In the genomic region with DNA sequence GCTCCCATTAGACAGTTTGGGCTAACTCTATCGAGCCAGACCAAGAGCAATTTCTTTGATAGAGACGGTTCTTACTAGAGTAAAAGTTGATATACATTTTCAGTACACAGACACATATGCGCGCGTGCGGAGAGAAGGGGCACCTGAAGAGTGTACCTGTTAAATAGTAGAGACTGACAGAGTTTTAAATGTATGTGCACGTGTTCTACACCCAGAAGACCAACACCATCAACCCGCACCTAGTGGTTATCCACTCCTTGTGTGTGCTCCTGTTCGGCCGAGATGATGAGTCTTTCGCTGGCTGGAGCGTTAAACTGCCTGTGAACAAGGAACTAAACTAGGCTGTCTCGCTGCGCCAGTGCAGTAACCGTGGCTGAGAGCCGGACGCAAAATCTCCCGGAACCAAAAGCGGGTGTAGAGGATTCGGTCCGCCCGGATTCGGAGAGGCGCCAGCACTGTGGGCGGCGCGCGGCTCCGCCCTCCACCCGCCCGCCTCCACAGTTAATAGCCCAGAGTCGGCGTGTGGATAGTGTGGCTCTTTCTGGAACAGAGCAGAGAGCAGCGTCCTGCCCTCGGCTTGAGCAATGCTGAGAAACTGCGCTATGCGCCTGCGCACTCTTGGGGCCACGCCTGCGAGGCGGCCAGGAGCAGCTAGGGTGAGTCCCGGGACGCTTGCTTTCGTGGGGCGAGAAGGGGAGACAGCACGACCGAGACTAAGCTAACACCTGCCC, we compare ENCODE assay signal across 8 mouse cellular contexts. TPM values are rescaled to one million over a fixed set of nuclear protein-coding genes. Genes with fewer than 3 reads are reported as not detected.
DNase-seq lines count a peak whose midpoint lies in the region; ATAC-seq lines count a peak whose summit lies in the region.

Gene Them4 (plus strand): TSS at position 457 of the 731 bp plus-strand sequence.

- DNase-seq in MEL-GATA-1-ER (ENCODE audit: extremely low read depth, low read depth) = peak; percentile 70
- DNase-seq in cerebellum, adult 8-10 months = peak; percentile 95
- DNase-seq in forelimb bud, embryonic 11.5 days (ENCODE audit: low read depth, low spot score) = peak; percentile 94
- DNase-seq in layer of hippocampus, adult 9-10 months (ENCODE audit: low spot score) = peak; percentile 76
- DNase-seq in ovary, postnatal 10 days (ENCODE audit: low spot score) = peak; percentile 88
- DNase-seq in thymus, postnatal 10 days (ENCODE audit: low spot score in 2 of 2) = peak; percentile 77 to 85

- 2% methylated on average over 47 of the region's 47 CpGs for WGBS in lung, embryonic 16.5 days

- peak within 1 kb of the TSS; percentile 67 for H3K4me3 ChIP-seq in lung, embryonic 16.5 days (ENCODE audit: low read length)

- peak; percentile 97 to 98 for ATAC-seq in hematopoietic stem cell, adult 5-6 weeks (replicated peaks in 1 of 2; ENCODE audit: insufficient read depth in 1 of 2, low FRiP score in 2 of 2, low TSS enrichment in 1 of 2, low read depth in 1 of 2, poor library complexity in 2 of 2, severe bottlenecking in 2 of 2)
- peak; percentile 100 for ATAC-seq in lung, embryonic 16.5 days (ENCODE audit: low read depth)

- H3K27ac ChIP-seq in lung, embryonic 16.5 days (ENCODE audit: low read length) = peak within 1 kb of the TSS; percentile 84

- peak within 1 kb of the TSS; percentile 80 for H3K4me2 ChIP-seq in lung, embryonic 16.5 days (ENCODE audit: low read depth, low read length)

- H3K36me3 ChIP-seq in lung, embryonic 16.5 days (ENCODE audit: control insufficient read depth, insufficient read depth, low read length) = no peaks in the 10 kb centered on the region

- H3K9me3 ChIP-seq in lung, embryonic 16.5 days (ENCODE audit: control insufficient read depth, low read length) = no peaks in the 10 kb centered on the region

- H3K9ac ChIP-seq in lung, embryonic 16.5 days (ENCODE audit: low read length) = peak within 1 kb of the TSS; percentile 71

- H3K27me3 ChIP-seq in lung, embryonic 16.5 days (ENCODE audit: control insufficient read depth, insufficient read depth, low read depth, low read length) = no peaks in the 10 kb centered on the region

- H3K4me1 ChIP-seq in lung, embryonic 16.5 days (replicated peaks; ENCODE audit: control insufficient read depth, insufficient read depth, low read length) = peaks cover 8% of the 10 kb centered on the region; the same call in 1 of the 2 replicates

RNA-seq across cellular contexts. Expression of gene Them4, which starts in this region (rescaled TPM):
- total RNA-seq in hematopoietic stem cell, adult 5-6 weeks (2017) = 2.9 and 3.9 TPM in 2 replicates
- 10.2 TPM in 2 replicates for polyA plus RNA-seq in lung, embryonic 16.5 days (2015; fragmentation: Nextera tagmentation; extraction: Ambion mirVana)

Comparison
In these comparisons a context has a peak if more than half of its experiments do, and no peak if none do; other contexts are left out.
1. Peak in every context shown above with its lines: DNase-seq, ATAC-seq, H3K4me3 ChIP-seq and H3K27ac ChIP-seq.